Mouse (Mus musculus): ENCODE results near the gene Gmeb1. TPM values are rescaled to one million over a fixed set of nuclear protein-coding genes. Genes with fewer than 3 reads are reported as not detected.
A peak's percentile ranks its signal among the peaks of the same experiment; 100 is the strongest.

The Gmeb1 gene
- total RNA-seq, 4 experiments from 2014 or later = 18.9 to 24.7 (median 20.2) TPM

GRCm38 (mm10) chr4:132274156-132274862 lies 12.9 kb upstream of the Gmeb1 start, which contains the start of gene Taf12:
TSS of gene Taf12 (plus strand) at chr4:132274375.
- DNase-seq (ENCODE audit: low spot score in 2 of 2) = peak; percentile 84 to 89

DNA sequence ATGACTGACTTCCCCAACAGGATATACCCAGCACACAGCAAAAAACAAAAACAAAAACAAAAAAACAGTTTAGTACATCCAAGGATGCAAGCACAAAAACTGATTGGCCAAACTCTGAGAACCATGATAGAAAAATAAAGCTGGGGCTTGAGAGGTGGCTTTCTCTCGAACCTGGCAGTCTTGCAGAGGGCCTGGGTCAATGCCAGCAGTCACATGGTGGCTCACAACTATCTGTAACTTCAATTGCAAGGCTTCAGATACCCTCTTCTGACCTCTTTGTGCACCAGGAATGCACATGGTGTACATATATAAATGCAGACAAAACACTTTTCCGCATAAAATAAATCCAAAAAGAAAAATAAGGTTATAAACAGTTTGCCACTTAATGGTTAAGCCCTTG lies 11.8 kb upstream of the Gmeb1 start:
- DNase-seq (ENCODE audit: low spot score in 2 of 2) = no peak

DNA sequence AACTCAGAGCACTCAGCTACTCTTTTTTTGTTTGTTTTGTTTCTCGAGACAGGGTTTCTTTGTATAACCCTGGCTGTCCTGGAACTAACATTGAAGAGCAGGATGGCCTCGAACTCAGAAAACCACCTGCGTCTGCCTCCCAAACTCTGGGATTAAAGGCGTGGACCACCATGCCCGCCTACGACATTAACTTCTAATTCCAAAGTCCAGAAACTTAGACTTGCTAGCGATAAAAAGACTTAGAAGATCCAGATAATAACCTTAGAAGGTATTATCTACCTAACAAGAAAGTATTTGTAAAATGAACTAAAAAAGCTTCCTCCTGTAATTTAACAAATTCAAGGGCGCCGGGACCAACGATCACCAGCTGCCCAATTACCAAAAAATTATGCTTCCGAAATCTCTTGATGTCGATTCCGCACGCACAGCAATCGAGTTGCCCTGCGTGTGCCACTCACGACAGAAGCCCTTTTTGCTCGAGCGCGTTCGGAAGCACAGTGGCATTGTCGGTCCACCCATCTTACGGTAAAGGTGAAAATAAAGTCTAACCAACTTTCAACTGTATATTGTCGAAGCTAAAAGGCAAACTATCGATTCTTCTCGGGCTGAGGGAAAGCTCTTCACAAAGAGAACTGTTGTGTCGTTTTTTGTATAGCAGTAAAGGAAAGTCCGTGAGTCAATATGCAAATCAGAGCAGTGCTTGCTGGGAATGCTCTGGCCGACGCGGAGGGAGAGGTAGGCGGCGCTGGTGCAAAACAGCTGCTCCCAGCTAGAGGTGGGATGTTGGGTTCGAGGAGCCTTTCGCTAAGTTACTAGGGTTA lies 8.5 kb upstream of the Gmeb1 start:
- peak; percentile 81 to 86 for DNase-seq (ENCODE audit: low spot score in 2 of 2)

DNA sequence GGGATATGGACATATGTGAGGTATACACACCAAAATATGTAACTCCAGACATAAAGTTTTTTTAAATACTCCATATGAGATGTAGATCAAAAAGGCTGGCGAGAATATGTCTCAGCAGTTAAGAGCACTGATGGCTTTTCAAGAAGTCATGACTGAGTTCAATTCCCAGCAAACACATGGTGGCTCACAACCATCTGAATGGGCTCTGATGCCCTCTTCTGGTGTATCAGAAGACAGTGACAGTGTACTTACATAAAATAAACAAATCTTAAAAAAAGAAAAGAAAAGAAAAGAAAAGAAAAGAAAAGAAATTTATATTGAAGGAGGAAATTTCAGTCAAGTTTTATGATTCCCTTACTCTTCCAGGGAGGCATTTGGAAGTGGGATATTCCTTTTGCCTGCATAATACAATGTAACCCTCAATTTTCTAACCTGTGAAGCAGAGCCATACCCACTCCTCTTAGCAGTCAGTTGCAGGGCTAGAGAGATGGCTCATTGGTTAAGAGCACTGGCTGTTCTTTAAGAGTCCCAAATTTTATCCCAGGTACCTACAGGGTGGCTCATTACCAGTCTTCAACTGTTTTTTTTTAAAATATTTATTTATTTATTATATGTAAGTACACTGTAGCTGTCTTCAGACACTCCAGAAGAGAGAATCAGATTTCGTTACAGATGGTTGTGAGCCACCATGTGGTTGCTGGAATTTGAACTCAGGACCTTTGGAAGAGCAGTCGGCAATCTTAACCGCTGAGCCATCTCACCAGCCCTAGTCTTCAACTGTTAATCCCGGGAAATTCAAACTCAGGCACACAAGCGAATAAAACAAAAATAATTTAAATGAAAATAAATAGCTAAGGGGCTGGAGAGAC lies 7.7 kb upstream of the Gmeb1 start:
- no peak for DNase-seq (ENCODE audit: low spot score in 2 of 2)

GRCm38 (mm10) chr4:132266835-132267349 lies 5.5 kb upstream of the Gmeb1 start:
- no peak for DNase-seq (ENCODE audit: low spot score in 2 of 2)

- DNase-seq (ENCODE audit: low spot score in 2 of 2) = no peak
These were observed 1.9 kb upstream of the Gmeb1 start for GRCm38 (mm10) chr4:132263313-132263712.

DNA sequence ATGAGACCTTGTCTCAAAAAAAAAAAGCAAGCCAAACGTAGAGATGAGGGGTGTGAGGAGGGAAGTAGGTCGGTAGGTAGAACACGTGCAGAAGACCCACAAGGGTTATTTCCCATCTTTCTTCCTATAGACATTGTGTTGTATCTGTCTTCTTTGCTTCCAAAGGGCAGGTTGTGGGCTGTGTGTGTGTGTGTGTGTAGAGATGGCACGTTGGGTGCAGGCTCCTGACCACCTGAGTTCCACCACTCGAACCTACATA lies 885 bp upstream of the Gmeb1 start:
- no peak for DNase-seq (ENCODE audit: low spot score in 2 of 2)

DNA sequence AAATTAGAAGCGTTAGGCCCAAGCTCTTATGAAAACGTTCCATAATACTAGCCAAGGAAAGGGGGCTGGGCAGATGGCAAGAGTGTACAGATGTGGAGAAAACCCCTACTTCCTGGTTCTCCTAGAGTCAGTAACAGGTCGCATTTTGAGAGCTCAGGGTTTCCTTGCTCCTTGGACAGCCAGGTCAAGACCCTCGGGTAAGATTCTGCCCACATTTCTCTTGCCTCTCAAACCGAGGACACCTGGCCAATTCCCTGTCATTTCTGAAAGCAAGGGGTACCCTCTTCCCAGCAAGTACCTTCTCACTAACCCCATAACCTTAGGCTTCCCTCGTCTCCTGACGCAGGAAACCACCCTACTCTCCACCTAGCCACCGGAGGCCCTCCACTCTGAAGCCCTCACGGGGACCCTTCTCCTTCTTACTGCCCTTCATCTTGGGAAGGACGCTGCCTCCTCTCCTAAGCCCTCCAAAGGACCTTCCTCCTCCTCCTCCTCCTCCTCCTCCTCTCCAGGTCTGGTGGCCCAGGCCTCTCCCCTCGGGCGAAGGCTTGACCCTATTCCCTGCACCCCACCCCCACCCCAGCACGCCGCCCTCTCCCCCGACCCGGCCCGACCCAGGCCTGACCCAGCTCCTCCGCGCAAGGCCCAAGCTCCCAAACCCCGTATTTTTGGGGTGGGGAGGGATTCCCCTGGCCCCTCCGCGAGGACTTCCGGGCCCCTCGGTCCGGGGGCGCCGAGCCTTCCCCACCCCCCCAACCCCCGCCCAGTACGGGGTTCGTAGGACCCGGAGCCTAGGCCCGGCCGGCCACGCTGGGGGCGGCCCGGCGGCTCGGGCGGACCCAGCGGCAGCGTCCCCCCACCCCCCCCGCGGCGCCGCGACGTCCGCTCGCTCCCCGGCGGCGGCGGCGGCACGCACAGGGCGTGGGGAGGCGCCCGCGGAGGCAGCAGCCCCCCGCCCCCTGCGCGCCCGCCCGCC lies 710 bp downstream of the Gmeb1 start:
- no peak for DNase-seq (ENCODE audit: low spot score in 2 of 2)

DNA sequence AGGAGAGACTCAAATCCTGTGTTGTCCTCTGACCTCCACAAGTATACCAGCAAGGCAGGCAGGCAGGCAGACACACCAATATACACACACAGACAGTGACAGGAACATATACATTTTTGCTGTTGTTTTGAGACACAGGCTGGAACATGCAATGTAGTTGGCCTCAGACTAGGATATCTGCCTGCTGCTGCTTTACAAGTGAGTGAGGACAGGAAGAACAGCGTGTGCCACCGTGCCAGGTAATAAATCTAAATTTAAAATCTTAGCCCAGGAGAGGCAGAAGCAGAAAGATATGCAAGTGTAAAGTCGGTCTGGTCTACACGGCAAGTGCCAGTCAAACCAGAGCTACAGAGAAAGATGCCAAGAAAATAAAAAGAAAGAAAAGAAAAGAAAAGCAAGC lies 2.2 kb downstream of the Gmeb1 start:
- no peak for DNase-seq (ENCODE audit: low spot score in 2 of 2)

- no peak for DNase-seq (ENCODE audit: low spot score in 2 of 2)
These were observed 5.0 kb downstream of the Gmeb1 start for GRCm38 (mm10) chr4:132256384-132256783.

DNA sequence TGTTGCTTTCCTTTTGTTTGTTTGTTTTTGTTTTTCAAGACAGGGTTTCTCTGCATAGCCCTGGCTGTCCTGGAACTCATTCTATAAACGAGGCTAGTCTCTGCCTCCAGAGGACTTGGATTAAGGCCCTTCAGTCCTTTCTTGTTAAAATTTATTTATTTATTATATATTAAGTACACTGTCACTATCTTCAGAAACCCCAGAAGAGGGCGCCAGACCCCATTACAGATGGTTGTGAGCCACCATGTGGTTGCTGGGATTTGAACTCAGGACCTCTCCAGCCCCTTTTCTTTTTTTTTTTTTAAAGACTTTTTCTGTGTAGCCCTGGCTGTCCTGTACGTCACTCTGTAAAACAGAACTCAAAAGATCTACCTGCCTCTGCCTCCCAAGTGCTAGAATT lies 6.4 kb downstream of the Gmeb1 start:
- DNase-seq (ENCODE audit: low spot score in 2 of 2) = no peak

GRCm38 (mm10) chr4:132253622-132254021 lies 7.8 kb downstream of the Gmeb1 start:
- no peak for DNase-seq (ENCODE audit: low spot score in 2 of 2)

- no peak for DNase-seq (ENCODE audit: low spot score in 2 of 2)
These were observed 8.3 kb downstream of the Gmeb1 start for GRCm38 (mm10) chr4:132253128-132253527.

DNA sequence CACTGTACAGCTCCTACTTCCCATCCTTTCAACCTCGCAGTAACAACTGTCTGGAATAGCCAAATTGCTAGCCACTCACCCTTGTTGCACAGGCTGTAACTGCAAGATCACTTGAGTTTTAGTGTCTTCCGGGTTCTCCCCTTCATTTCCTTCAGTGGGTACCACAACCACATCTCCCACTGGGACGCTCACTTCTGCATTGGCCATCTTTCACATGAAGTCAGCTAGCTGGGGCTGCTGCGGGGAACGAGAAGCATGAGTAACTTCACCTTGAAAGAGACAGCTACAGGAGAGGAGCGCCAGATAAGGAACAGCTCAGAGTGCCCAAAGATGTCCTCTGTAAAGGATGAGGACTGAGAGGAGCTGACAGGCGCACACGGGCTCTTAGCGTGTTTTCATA lies 9.8 kb downstream of the Gmeb1 start:
- no peak for DNase-seq (ENCODE audit: low spot score in 2 of 2)

DNA sequence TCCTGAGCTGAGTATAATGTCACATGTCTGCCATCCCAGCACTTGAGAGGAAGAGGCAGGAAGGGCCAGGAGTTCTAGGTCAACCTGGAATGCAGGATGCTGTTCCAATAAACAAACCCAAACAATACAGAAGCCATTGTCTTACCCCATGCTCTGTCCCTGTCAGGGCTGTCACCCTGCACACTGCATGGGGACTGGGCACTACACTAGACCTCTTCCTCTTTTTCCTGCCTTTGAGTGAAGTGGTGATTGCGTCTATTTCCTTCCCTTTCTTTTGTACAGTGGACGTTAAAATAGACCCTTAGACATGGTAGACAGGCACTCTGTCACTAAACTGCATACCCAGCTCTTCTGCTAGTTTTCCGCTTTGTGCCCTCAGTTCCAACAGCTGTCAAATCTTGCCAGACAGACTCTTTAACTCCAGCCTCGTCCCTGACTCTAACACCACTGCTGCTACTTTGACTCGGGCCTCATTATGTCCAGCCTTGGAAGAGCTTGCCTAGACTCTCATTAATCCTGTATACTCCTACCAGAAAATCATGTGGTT lies 13.9 kb downstream of the Gmeb1 start:
- DNase-seq (ENCODE audit: low spot score in 2 of 2) = no peak

DNA sequence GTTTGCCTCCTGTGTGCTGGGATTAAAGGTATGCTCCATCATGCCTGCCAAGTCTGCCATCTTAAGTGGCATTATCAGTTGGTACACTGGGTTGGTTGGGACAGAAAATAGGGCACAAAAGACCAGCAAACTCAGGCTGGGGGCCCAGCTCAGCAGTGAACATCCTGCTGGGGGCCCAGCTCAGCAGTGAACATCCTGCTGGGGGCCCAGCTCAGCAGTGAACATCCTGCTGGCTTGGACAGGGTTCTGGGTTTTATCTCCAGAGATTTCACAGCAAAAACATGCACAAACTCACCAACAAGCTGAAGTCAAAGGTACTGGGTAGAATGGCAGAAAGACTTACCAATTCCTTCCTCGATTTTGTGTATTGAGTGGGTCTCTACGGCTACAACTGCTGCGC lies 15.8 kb downstream of the Gmeb1 start:
- no peak for DNase-seq (ENCODE audit: low spot score in 2 of 2)

GRCm38 (mm10) chr4:132241208-132241607 lies 20.2 kb downstream of the Gmeb1 start:
- DNase-seq (ENCODE audit: low spot score in 2 of 2) = no peak

GRCm38 (mm10) chr4:132240367-132240766 lies 21.0 kb downstream of the Gmeb1 start:
- DNase-seq (ENCODE audit: low spot score in 2 of 2) = no peak

DNA sequence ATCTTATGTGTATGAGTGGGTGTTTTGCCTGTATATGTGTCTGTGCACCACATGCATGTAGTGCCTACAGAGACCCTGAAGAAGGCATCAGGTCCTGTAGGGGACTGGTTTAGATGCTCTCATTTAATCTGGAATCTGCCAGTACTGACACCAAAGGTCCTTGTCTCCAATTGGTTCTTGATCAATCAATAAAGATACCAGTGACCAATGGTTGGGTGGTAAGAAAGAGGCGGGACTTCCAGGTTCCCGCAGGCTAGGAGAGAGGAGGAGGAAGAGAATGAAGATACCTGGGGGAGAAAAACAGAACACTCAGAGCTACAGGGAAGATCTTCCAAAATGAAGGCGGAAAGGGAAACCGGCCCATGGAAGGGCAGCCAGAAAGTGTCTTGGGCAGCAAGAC lies 23.0 kb downstream of the Gmeb1 start:
- no peak for DNase-seq (ENCODE audit: low spot score in 2 of 2)

DNA sequence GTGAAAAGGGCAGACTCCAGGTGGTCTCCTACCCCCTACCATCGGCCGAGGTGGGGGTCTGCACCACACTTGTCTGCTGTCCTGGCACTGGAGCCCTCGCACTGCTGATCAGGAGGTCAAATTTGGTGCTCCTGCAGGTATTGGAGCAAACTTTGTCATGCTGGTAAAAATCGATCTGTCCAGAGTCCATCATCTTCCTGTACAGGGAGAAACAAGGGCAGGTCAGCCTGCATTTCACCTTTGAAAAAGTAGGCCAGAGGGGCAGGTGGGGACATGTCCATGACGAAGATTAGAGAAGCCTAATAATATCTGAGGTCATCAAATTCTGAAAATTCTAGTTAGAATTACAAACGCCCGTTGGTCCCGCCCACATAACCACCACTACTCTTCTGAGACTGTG lies 26.7 kb downstream of the Gmeb1 start:
- no peak for DNase-seq (ENCODE audit: low spot score in 2 of 2)
